Mouse (Mus musculus): ENCODE measurements around the gene Snx21. TPM values are rescaled to one million over a fixed set of nuclear protein-coding genes. Genes with fewer than 3 reads are reported as not detected.

Snx21 gene
- polyA plus RNA-seq, 1 experiment from 2014 or later, result 13.9 TPM

GRCm38 (mm10) chr2:164786388-164786885 lies 814 bp downstream of the Snx21 start:
- TF ChIP-seq CTCF (IDR thresholded peaks at IDR 0.05; ENCODE audit: low read depth) (no peak), EP300 (optimal IDR thresholded peaks at IDR 0.05) (no peak)
- Histone ChIP-seq H3K4me3 (ENCODE audit: low read depth, low read length) (peak overlapping the region; percentile 74), H3K4me2 (replicated peaks; ENCODE audit: low read depth) (peak overlapping the region; percentile 90), H3K9ac (ENCODE audit: low read length) (peak overlapping the region; percentile 79), H3K9me3 (ENCODE audit: control insufficient read depth, low read length) (no peaks in the 10 kb centered on the region), H3K36me3 (ENCODE audit: control insufficient read depth, insufficient read depth, low read length) (no peaks in the 10 kb centered on the region; the same call in 1 of the 2 replicates), H3K27ac (replicated peaks) (peak overlapping the region; percentile 95), H3K27me3 (ENCODE audit: control insufficient read depth, insufficient read depth, low read length) (no peaks in the 10 kb centered on the region), H3K4me1 (replicated peaks; ENCODE audit: control insufficient read depth, insufficient read depth) (0 out of 2 replicates have a peak, but pooled peaks cover 3% of the 10 kb centered on the region)
- DNase-seq (ENCODE audit: low spot score) (peak; percentile 38), ATAC-seq (ENCODE audit: low FRiP score, low TSS enrichment) (peak; percentile 18)
- WGBS, result 9% methylated on average over 15 of the region's 15 CpGs

GRCm38 (mm10) chr2:164787032-164787431 lies 1.4 kb downstream of the Snx21 start:
- WGBS, result 73% methylated on average over 3 of the region's 3 CpGs

DNA sequence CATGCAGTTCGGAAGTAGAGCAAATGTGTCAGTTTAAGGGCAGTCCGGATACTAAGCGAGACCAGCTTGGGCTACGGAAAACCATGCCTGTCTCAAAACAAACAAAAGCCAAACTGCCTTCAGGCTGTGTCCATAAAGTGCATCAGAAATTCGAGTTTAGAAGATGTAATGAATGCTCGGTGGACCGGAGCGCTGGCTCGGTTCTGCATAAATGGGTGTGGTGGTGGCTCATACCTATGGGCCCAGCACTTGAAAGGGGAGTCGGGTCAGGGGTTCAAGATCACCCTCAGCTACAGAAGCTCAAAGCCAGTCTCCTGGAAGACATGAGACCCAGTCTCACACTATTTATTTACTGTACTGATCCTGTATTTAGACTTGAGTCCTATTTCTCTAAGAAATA lies 2.2 kb downstream of the Snx21 start:
- TF ChIP-seq EP300 (optimal IDR thresholded peaks at IDR 0.05) (no peak), CTCF (IDR thresholded peaks at IDR 0.05; ENCODE audit: low read depth) (no peak)
- 0 out of 2 replicates have a peak, but pooled peaks cover 3% of the 10 kb centered on the region for H3K4me1 ChIP-seq (replicated peaks; ENCODE audit: control insufficient read depth, insufficient read depth)
- 73% methylated on average over 10 of the region's 10 CpGs for WGBS

More at GRCm38 (mm10) chr2:164787032-164787431, 1.4 kb downstream of the Snx21 start:
- no peak for DNase-seq (ENCODE audit: low spot score)
- no peaks in the 10 kb centered on the region for H3K9me3 ChIP-seq (ENCODE audit: control insufficient read depth, low read length)
- no peak for ATAC-seq (ENCODE audit: low FRiP score, low TSS enrichment)
- TF ChIP-seq EP300 (optimal IDR thresholded peaks at IDR 0.05) (no peak), CTCF (IDR thresholded peaks at IDR 0.05; ENCODE audit: low read depth) (no peak)
- H3K9ac ChIP-seq (ENCODE audit: low read length), result no peak overlapping the region
- peaks cover 4% of the 10 kb centered on the region for H3K36me3 ChIP-seq (ENCODE audit: control insufficient read depth, insufficient read depth, low read length)
- H3K4me1 ChIP-seq (replicated peaks; ENCODE audit: control insufficient read depth, insufficient read depth), result 0 out of 2 replicates have a peak, but pooled peaks cover 3% of the 10 kb centered on the region
- 0 out of 2 replicates have a peak overlapping the region, but pooled peaks have one; percentile 18 for H3K27ac ChIP-seq (replicated peaks)
- peak overlapping the region; percentile 74; the same call in 1 of the 2 replicates for H3K4me3 ChIP-seq (ENCODE audit: low read depth, low read length)
- H3K27me3 ChIP-seq (ENCODE audit: control insufficient read depth, insufficient read depth, low read length), result no peaks in the 10 kb centered on the region
- H3K4me2 ChIP-seq (replicated peaks; ENCODE audit: low read depth), result peak overlapping the region; percentile 90

DNA sequence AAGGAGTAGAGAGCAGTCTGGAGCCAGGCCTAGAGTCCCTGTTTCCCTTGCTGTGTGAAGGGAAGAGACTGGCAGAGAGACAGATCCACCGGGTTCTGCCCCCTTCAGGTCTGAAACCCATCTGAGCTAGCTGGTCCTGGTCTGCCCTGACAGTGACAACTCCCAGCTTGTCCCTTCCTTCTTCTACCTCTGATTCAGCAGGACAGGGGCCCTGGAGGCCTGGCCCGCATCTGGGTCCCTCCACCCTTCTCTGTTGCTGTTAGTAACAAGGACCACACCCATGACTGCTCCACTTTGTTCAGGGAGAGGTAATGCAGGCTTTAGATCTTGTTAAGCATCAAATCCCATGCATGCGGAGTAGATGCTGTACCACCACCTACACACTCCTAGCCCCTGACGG lies 2.8 kb downstream of the Snx21 start:
- 51% methylated on average over 4 of the region's 4 CpGs for WGBS
- ATAC-seq (ENCODE audit: low FRiP score, low TSS enrichment) (no peak), DNase-seq (ENCODE audit: low spot score) (no peak)
- peaks cover 14% of the 10 kb centered on the region for H3K36me3 ChIP-seq (ENCODE audit: control insufficient read depth, insufficient read depth, low read length)
- no peak overlapping the region for H3K4me2 ChIP-seq (replicated peaks; ENCODE audit: low read depth)
- H3K4me3 ChIP-seq (ENCODE audit: low read depth, low read length), result no peak overlapping the region
- no peak overlapping the region for H3K27ac ChIP-seq (replicated peaks)
- H3K4me1 ChIP-seq (replicated peaks; ENCODE audit: control insufficient read depth, insufficient read depth), result 0 out of 2 replicates have a peak, but pooled peaks cover 3% of the 10 kb centered on the region
- TF ChIP-seq CTCF (IDR thresholded peaks at IDR 0.05; ENCODE audit: low read depth) (no peak), EP300 (optimal IDR thresholded peaks at IDR 0.05) (no peak)
- H3K27me3 ChIP-seq (ENCODE audit: control insufficient read depth, insufficient read depth, low read length), result no peaks in the 10 kb centered on the region
- no peak overlapping the region for H3K9ac ChIP-seq (ENCODE audit: low read length)
- H3K9me3 ChIP-seq (ENCODE audit: control insufficient read depth, low read length), result no peaks in the 10 kb centered on the region

More for the DNA sequence above, 2.2 kb downstream of the Snx21 start:
- H3K36me3 ChIP-seq (ENCODE audit: control insufficient read depth, insufficient read depth, low read length), result peaks cover 11% of the 10 kb centered on the region
- H3K4me2 ChIP-seq (replicated peaks; ENCODE audit: low read depth), result no peak overlapping the region
- H3K9me3 ChIP-seq (ENCODE audit: control insufficient read depth, low read length), result no peaks in the 10 kb centered on the region
- H3K9ac ChIP-seq (ENCODE audit: low read length), result no peak overlapping the region
- no peaks in the 10 kb centered on the region for H3K27me3 ChIP-seq (ENCODE audit: control insufficient read depth, insufficient read depth, low read length)
- H3K4me3 ChIP-seq (ENCODE audit: low read depth, low read length), result no peak overlapping the region
- DNase-seq (ENCODE audit: low spot score) (no peak), ATAC-seq (ENCODE audit: low FRiP score, low TSS enrichment) (no peak)
- H3K27ac ChIP-seq (replicated peaks), result no peak overlapping the region

DNA sequence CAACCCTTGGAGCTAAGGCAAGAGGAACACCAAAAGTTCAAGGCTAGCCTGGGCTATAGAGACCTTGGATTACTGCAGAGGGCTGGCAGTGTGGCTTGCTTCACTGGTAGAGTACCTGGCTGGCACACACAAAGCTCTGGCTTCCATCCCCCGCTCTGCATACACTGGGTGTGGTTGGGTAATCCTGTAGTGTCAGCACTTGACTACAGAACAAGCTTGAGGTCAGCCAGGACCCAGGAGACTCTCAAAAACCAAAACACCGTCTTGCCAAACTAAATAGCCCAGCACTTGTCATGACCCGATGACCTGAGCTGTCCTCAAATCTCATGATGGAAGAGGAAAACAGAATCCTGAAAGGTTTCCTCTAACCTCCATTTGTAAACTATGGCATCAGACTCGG lies 4.8 kb downstream of the Snx21 start:
- H3K4me3 ChIP-seq (ENCODE audit: low read depth, low read length), result no peak overlapping the region
- TF ChIP-seq EP300 (optimal IDR thresholded peaks at IDR 0.05) (no peak), CTCF (IDR thresholded peaks at IDR 0.05; ENCODE audit: low read depth) (no peak)
- no peak overlapping the region for H3K27ac ChIP-seq (replicated peaks)
- no peaks in the 10 kb centered on the region for H3K4me1 ChIP-seq (replicated peaks; ENCODE audit: control insufficient read depth, insufficient read depth)
- no peaks in the 10 kb centered on the region for H3K27me3 ChIP-seq (ENCODE audit: control insufficient read depth, insufficient read depth, low read length)
- WGBS, result 54% methylated on average over 4 of the region's 4 CpGs
- H3K9ac ChIP-seq (ENCODE audit: low read length), result no peak overlapping the region
- H3K9me3 ChIP-seq (ENCODE audit: control insufficient read depth, low read length), result no peaks in the 10 kb centered on the region
- peaks cover 17% of the 10 kb centered on the region for H3K36me3 ChIP-seq (ENCODE audit: control insufficient read depth, insufficient read depth, low read length)
- ATAC-seq (ENCODE audit: low FRiP score, low TSS enrichment), result no peak
- no peak for DNase-seq (ENCODE audit: low spot score)
- H3K4me2 ChIP-seq (replicated peaks; ENCODE audit: low read depth), result no peak overlapping the region

DNA sequence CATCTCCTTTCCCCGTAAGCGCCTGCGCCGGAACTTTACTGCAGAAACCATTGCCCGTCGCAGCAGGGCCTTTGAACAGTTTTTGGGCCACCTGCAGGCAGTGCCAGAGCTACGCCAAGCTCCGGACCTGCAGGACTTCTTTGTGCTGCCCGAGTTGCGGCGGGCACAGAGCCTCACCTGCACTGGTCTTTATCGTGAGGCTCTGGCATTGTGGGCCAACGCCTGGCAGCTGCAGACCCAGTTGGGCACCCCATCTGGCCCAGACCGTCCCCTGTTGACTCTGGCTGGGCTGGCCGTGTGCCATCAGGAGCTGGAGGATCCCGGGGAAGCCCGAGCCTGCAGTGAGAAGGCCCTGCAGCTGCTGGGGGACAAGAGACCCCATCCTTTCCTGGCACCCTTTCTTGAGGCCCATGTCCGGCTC lies 6.2 kb downstream of the Snx21 start:
- WGBS, result 87% methylated on average over 18 of the region's 18 CpGs
- TF ChIP-seq CTCF (IDR thresholded peaks at IDR 0.05; ENCODE audit: low read depth), result no peak
- no peak for TF ChIP-seq EP300 (optimal IDR thresholded peaks at IDR 0.05)
- no peak overlapping the region for H3K27ac ChIP-seq (replicated peaks)
- peaks cover 17% of the 10 kb centered on the region for H3K36me3 ChIP-seq (ENCODE audit: control insufficient read depth, insufficient read depth, low read length)
- no peak for DNase-seq (ENCODE audit: low spot score)
- no peak overlapping the region for H3K9ac ChIP-seq (ENCODE audit: low read length)
- no peak overlapping the region for H3K4me3 ChIP-seq (ENCODE audit: low read depth, low read length)
- H3K9me3 ChIP-seq (ENCODE audit: control insufficient read depth, low read length), result no peaks in the 10 kb centered on the region
- no peaks in the 10 kb centered on the region for H3K4me1 ChIP-seq (replicated peaks; ENCODE audit: control insufficient read depth, insufficient read depth)
- H3K27me3 ChIP-seq (ENCODE audit: control insufficient read depth, insufficient read depth, low read length), result no peaks in the 10 kb centered on the region
- no peak overlapping the region for H3K4me2 ChIP-seq (replicated peaks; ENCODE audit: low read depth)
- ATAC-seq (ENCODE audit: low FRiP score, low TSS enrichment), result no peak
